Mouse (Mus musculus): Measurements from ENCODE around the gene Zfp800. TPM values are rescaled to one million over a fixed set of nuclear protein-coding genes. Genes with fewer than 3 reads are reported as not detected.

Zfp800 gene
- 10 to 100 TPM in 1 of 2 experiments, 1 to 10 TPM in 1; 9.4 to 11.5 TPM for total RNA-seq (2021)

DNA sequence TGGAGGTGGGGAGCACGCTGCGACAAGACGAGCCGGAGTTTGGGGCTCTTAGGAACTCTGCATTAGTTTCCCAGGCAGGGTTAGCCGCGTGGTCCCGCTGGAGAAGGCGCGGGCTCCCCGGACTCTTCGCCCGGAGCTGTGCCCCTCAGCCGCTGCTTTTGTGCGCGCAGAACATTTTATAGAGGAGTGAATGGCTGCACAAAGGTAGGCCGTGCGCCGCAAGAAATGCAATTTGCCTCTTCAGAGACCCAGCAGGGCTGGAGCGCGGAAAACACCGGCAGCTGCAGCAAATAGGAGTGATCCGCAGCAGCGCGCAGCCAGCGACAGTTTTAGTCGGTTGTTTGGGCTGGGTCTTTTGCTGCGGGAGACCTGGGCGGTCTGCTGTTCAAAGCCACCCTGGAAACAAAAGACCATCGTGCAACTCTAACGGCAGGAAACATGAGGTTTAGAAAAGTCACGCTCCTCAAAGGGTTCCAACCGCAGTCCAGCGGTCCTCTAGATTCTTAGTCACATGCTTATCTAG is at the start of gene Zfp800:
TSS of gene Zfp800 (minus strand) at position 325 of the 523 bp plus-strand sequence.
- peak in 1 of 2 experiments; percentile 6 for DNase-seq
- intact Hi-C loops (cut with DNase I): no loop called here

DNA sequence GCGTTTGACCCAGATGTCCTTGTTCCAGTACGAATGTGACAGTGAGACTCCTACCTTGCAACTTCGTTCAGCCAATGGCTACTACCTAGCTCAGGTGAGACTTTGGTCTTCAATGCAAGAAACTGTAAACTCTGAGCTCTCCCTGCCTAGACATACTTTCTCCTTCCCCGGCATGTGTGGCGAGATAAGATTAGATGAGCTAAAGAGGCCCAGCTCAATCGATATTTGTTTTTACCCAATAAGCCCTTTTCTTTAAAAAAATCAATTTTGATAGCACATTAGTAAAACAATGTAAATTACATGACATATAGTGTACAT is 33.7 kb upstream of the Zfp800 start:
- DNase-seq: no peak
- intact Hi-C loops (cut with DNase I): no loop called here

DNA sequence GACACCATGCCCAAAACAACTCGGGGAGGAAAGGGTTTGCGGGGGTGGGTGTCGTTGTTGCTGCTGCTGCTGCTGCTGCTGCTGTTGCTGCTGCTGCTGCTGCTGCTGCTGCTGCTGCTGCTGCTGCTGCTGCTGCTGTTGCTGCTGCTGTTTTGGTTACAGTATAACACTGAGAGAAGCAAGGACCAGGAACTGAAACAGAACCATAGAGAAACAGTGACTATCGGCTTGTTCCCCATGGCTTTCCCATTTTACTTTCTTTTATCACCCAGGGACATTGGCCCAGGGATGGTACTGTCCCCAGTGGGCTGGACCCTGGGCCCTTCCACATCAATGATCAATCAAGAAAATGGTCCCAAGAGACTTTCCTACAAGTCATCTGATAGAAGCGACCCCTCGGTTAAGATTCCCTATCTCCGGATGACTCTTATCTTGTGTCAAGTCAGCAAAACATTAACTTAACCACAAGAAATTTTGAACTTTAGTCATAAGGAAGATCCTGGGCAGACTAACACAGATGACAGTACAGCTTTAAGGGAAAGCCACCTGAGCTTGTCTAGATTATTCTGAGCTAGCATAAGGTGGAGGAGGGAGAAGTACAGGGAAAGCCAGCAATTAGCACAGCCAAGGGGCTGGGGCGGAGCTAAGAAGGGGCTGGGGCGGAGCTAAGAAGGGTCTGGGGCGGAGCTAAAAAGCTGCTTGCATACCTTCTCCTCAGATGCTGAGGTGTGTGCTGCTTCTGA is 33.2 kb upstream of the Zfp800 start:
- intact Hi-C loops (cut with DNase I): no loop called here
- no peak for DNase-seq

DNA sequence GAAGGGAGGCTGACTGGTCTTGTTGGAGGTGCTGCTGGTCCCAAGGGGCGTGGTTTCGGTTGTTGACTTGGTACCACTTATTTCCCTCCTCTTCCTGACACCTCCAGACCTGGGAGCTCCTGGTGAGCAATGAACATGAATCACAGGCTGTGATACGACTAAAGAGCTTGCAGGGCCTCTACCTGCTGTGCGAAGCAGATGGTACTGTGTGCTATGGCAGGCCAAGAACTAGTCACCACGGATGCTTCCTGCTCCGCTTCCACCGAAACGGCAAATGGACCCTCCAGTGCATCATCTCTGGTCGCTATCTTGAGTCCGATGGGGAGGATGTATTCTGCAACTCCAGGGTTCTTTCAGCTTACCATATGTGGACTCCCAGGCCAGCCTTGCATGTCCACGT is 32.1 kb upstream of the Zfp800 start:
- intact Hi-C loops (cut with DNase I): loop anchor here (10.0 kb wide), 1 partner anchor 195 kb away; no protein-coding TSS in a partner anchor
- no peak for DNase-seq

DNA sequence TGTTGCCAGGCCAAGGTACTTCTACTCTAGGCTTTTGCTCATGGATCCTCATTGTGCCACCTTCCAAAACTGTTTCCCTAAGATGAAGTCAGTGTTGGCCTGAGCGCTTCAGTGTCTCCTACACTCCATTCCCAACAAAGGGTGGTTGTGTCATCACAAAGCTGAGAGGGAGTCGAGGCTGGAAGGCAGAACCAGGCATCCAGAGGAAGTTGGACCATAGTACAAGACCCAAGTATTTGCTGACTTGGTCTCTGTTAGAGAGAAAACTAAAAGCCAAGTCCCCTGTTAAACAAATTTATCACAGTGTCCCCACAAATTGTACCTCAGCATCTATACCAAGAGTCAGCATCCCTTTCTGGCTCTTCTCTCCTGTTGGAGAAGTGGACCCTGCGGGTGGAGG is 30.5 kb upstream of the Zfp800 start, which contains the start of gene Gcc1:
TSS of gene Gcc1 (minus strand) at position 101 of the 400 bp plus-strand sequence.
- DNase-seq: no peak
- intact Hi-C loops (cut with DNase I): loop anchor here (10.0 kb wide), 1 partner anchor 197 kb away; no protein-coding TSS in a partner anchor

DNA sequence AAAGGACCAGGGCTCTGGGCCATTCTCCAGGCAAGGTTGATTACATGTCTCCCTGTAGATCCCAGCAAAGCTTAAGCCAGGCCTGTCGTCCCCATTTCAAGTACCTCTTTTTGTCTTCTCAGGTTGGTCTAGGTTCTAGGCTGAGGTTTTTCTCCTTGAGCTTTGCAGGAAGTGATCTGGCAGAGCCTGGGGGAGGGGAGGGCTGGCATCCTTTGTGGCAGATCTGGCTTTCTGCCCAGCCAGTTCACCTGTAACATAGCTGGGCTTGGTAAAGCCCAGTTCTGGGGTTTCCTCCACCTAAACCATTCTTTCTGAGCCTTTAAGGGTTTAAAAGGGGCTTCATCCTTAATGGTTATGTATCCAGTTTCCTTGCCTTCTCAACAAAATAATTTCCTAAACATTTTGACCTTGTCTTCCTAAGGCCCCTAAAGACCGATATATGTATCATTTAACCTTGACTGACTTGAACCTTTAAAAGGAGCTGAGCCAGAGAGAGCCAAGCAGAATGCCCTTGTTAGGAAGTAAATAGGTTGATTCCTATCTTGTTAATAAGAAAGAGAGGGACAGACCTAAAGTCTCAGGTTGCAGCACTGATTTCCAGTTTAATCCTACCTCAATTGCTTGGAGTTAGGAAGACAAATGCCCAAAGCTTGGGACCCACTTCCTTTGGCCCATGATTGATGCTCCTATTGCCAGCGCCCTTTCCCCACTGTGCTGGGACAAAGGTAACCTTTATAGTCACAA is 29.5 kb upstream of the Zfp800 start, which contains the start of gene Fscn3:
TSS of gene Fscn3 (plus strand) at position 694 of the 744 bp plus-strand sequence.
- intact Hi-C loops (cut with DNase I): loop anchor here (10.0 kb wide), 1 partner anchor 198 kb away; no protein-coding TSS in a partner anchor
- no peak for DNase-seq

DNA sequence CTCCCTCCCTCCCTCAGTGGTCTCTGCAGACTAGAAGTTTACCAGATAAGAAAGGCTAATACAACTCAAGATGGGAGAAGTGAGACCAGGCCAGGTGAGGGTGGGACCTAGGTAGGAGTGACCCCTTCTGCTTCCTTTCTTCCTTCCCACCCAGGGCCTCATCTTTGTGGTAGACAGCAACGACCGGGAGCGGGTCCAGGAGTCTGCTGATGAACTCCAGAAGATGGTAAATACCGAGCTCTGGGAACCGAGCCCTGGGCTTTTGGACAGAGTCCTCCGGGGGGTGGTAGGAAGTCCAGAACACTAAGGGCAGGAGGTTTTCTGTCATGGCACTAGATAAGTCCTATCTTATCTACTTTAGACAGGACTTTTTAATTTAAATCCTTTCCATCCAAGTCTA is 27.2 kb upstream of the Zfp800 start:
- DNase-seq: no peak
- intact Hi-C loops (cut with DNase I): loop anchor here (10.0 kb wide), 1 partner anchor 200 kb away; no protein-coding TSS in a partner anchor

DNA sequence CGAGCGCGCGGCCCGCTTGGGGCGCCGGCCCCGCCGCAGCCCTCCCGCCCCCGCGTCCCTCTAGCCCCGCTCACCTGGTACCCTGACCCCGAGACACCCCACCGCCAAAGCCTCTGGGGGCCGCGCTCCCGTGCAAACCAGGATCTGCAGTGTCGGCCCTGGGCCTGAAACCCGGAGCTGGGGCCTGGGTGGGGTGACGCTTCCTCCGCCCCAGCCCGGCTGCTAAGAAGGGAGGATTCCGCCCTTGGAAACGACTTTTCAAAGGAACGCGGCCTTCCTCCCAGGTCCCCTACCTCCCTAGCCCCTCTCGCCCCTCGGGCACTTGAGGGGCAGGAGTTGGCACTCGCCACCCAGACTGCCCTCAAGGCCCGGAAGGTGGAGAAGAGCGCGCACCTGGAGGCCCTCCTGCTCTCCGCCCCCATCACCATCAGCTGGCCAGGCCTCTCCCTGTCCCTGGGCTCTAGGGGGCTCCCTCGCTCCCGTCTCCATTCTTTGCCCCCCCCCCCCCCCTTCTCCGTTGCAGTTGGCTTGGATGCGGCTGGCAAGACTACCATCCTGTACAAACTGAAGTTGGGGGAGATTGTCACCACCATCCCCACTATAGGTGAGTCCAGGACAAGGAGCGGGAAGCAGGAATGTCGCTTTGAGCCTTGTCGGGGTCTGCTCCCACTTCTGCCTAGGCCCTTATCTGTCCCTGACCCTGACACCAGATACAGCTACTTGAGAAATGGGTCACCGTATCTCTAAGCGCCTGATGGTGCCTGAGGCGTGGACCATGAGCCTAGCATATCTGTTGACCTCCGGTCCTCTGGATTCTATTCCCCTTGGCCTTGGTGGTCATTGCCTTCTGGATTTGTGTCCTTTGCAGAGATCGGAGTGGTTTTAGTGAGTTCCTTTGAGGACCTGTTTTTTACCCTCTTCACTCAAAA is 26.2 kb upstream of the Zfp800 start:
- DNase-seq: peak; percentile 53 to 75
- intact Hi-C loops (cut with DNase I): loop anchor here (5.0 to 10.0 kb wide), 3 partner anchors 53 to 201 kb away; partner anchors contain the start of gene Snd1

DNA sequence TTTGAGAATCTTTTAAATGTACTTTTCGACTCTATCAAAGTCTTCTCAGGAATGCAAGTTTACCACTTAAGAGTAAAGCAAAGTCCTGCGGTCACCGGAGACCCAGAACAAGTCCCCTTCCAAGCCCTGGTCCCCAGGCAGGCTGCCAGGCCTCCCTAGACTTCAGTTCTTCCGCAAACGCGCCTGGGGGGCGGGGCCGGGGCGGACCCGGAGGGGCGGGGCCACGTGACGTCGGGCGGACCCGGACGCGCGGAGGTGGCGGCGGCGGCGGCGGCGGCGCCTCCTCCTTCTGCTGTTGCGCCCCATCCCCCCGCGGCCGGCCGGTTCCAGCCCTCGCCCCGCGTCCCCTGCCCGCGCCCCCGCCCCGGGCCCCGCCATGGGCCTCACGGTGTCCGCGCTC is 25.5 kb upstream of the Zfp800 start, which contains the start of gene Arf5:
TSS of gene Arf5 (plus strand) at position 248 of the 400 bp plus-strand sequence.
- DNase-seq: peak; percentile 95 to 98
- intact Hi-C loops (cut with DNase I): loop anchor here (5.0 to 10.0 kb wide), 3 partner anchors 54 to 201 kb away; partner anchors contain the start of gene Snd1

DNA sequence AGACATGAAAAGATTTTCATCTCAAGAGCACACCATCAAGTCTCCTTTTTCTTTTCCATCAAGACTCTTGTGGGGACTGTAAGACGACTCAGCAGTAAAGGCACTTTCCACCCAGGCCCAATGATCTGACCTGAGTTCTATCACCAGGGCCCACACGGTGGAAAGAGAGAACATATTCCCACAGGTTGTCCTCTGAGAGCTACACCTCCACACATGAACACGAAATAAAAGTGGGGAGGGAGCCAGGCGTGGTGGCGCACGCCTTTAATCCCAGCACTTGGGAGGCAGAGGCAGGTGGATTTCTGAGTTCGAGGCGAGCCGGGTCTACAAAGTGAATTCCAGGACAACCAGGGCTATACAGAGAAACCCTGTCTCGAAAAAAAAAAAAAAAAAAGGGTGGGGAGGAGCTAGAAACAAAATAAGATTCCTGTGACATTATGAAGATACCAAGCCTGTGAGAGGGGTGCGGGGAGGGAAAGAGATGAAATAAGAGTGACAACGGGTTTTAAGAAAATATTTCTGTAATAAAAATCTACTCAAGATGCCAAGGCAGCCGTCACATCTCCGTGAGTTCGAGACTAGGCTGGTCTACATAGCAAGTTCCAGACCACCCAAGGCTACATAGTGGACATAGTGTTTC is 25.0 kb upstream of the Zfp800 start:
- DNase-seq: no peak
- intact Hi-C loops (cut with DNase I): loop anchor here (5.0 to 10.0 kb wide), 3 partner anchors 55 to 202 kb away; partner anchors contain the start of gene Snd1

DNA sequence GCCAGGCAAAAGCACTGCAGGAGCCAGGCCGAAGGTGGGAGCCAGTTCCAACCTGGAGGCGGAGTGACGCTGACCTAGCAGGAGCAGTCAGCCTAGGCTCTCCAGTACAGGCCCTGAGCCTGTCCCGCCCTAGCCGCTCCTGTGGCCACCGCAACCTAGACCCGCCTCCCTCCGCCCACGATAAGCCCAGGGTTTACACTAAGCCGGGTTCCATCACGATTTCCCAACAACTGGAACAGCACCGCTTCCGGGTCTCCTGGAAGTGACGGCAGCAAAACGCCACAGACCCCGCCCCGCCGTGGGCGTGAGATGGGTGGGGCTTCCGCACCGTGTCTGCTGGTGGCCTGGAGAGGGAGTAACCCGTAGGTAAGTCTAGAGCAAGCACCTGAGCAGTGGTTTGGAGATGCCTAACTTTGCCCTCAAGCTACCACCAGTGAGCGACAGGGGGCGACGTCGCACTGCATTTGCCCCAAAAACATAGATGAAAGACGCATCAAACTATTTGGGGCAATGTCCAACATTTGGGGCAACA is 23.7 kb upstream of the Zfp800 start:
- intact Hi-C loops (cut with DNase I): loop anchor here (5.0 to 10.0 kb wide), 3 partner anchors 56 to 203 kb away; partner anchors contain the start of gene Snd1
- peak; percentile 96 for DNase-seq

DNA sequence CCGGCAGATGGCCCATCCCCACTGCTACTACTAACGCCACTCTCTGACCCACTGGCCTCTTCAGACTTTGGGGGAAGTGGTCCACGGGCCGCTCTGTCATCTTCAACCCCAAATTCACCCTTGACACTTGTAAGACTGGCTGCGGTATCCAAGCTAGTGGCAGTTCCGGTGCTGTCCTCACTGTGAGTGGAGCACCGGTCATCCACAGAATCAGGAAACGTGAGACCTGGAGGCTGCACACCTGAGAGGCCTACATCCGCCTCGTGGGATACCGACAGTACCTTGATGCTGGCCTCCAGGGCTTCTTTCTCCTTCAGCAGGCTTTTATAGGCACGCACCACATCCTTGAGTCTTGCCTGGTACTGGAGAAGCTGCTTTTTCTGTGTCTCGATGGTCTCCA is 23.1 kb upstream of the Zfp800 start:
- DNase-seq: no peak
- intact Hi-C loops (cut with DNase I): loop anchor here (5.0 to 10.0 kb wide), 3 partner anchors 56 to 204 kb away; partner anchors contain the start of gene Snd1

DNA sequence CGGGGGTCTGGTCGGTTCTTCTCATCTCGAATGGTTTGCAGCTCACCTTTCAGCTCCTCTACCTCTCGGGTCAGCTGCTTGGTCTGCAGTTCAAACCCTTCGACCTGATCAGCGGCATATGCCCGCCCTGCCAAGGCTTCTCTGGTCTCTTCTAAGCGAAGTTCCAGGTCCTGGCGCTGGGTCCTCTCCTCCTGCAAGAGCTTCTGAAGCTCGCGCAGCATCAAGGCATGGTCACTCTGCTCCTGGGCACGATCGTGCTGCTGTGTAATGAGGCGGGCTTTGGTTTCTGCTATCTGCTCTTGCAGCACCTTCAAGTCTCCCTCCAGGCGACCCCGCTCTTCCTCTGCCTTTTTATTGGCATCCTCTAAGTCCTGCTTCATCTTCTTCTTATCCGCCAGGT is 22.6 kb upstream of the Zfp800 start:
- intact Hi-C loops (cut with DNase I): loop anchor here (5.0 to 10.0 kb wide), 3 partner anchors 57 to 204 kb away; partner anchors contain the start of gene Snd1
- DNase-seq: no peak

DNA sequence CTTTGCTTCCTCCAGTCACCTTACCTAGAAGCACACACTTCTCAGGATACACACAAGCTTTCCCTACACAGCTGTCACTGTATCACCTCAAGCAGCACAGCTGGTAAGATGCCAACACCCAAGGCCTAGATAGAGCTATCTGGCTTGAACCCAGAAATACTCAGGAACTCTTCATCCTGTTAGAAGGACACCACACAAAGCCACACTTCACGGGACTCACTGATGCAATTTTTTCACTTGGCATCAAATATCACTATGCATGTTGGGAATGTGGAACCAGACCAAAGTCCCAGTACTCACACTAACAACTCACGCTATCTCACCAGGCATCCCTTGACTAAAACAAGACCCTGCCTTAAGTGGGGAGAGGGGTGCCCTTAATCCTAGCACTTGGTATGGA is 21.9 kb upstream of the Zfp800 start:
- intact Hi-C loops (cut with DNase I): loop anchor here (5.0 to 10.0 kb wide), 3 partner anchors 58 to 205 kb away; partner anchors contain the start of gene Snd1
- DNase-seq: no peak

DNA sequence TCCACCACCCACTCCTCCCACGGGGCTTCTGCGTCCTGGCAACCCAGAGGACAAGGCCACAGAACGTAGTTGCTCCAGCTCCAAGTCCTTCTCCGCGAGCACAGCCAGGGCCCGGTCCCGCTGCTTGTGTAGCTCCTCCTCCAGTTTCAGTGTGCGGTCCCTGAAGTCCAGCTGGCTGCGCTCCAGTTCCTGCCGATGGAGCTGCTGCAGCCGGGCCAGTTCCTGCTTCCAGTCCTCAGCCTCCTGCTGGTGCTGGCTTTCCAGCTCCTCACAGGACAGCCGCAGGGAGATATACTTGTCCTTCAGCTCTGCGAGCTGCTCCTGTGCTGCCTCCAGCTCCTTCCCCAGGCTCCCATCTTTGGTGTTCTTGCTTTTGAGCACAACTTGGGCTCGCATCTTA is 20.6 kb upstream of the Zfp800 start:
- DNase-seq: peak; percentile 89
- intact Hi-C loops (cut with DNase I): no loop called here

DNA sequence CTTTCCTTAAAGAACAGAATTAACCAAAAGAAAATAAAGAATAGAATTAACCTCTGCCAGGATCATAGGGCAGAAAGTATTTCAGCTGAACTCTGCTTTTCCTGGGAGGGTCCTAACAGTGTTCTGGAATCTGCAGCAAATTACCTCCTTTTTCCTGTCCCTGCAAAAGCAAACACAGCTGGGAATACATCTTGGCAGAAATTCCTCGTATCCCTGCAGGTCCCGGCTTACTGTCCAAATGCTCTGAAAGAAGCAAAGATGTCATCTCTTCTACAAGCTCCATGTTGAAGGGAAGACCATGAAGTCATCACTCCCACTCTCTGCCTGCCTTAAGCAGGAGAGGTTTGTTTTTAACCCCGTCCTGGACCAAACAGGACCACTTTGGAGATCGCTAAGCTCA is 19.2 kb upstream of the Zfp800 start:
- peak; percentile 20 to 41 for DNase-seq

DNA sequence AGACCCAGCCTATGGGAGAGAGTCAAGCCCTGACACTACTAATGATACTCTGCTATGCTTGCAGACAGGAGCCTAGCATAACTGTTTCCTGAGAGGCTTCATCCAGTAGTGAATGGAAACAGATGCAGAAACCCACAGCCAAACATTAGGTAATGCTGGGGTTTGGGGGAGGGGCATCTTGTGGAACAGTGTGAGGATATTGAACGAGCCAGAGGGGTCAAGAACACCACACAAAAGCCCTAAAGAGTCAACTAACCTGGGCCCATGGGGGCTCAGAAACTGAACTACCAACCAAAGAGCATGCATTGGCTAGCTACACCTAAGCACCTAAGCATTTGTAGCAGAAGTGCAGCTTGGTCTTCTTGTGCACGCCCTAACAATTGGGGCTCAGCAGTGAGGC is 13.4 kb upstream of the Zfp800 start:
- DNase-seq: no peak
- intact Hi-C loops (cut with DNase I): no loop called here

More for the DNA sequence above, 19.2 kb upstream of the Zfp800 start:
- intact Hi-C loops (cut with DNase I): no loop called here

DNA sequence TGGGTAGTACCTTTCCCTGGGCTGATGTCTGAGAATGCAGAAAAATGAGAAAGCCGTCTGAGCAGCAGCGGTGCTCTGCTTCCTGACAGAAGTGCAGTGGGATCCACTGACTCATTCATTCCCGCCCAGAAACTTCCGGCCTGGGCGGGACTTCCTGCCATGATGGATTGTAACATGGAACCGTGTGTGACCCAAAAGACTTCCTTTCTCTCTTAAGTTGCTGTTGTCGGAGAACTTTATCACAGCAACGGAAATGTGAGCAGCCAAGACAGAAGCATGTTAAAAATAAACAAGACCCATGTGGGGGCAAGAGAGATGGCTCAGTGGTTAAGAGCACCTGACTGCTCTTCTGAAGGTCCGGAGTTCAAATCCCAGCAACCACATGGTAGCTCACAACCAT is 12.2 kb upstream of the Zfp800 start:
- peak; percentile 37 to 58 for DNase-seq
- intact Hi-C loops (cut with DNase I): no loop called here

DNA sequence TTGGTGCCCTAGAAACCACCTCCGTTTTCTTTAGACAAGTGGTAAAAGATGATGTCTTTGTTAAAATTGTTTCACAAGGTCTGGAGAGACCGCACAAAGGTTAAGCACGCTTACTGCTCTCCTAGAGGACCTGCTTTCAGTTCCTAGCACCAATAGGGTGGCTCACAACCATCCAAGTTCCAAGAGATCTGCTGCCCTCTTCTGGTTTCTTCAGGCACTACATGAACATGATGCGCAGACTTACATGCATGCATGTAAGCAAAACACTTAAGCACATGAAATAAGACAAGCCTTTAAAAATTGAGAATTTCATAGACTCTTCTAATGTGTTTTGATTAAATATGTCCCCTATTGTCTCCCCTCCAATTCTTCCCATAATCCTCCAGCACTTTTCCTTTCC is 2.0 kb upstream of the Zfp800 start:
- DNase-seq: no peak
- intact Hi-C loops (cut with DNase I): no loop called here
